Mouse (Mus musculus) spleen, adult 2 months (tissue): ENCODE results near the gene Rubcn. TPM values are rescaled to one million over a fixed set of nuclear protein-coding genes. Genes with fewer than 3 reads are reported as not detected.
"Not testable (repeated sequence)": the region's sequence is repeated elsewhere in the genome, so short reads cannot be mapped to it uniquely, and the experiment has no call there.

Experiments used
- DNase-seq, 2 experiments: peaks; one replicate each; pipeline versions ENCODE4 v3.0.0 to v3.0.0-alpha.2; 2012 to 2021; ENCODE audit warnings: low spot score in 2 of 2, low read depth in 1 of 2
- H3K27ac ChIP-seq: fragments of 200-500 bp; 2 replicates; pipeline ENCODE4 v1.5.1; 2012; ENCODE audit warnings: low read length, inconsistent platforms; ENCODE audit not compliant: insufficient read depth
- H3K27me3 ChIP-seq: fragments of 200-500 bp; 2 replicates; pipeline ENCODE4 v1.6.1; 2012; ENCODE audit warnings: mild to moderate bottlenecking, moderate library complexity, low read length, inconsistent platforms; ENCODE audit not compliant: control insufficient read depth, insufficient read depth
- H3K36me3 ChIP-seq: fragments of 200-500 bp; 2 replicates; pipeline ENCODE4 v1.6.1; 2012; ENCODE audit warnings: mild to moderate bottlenecking, low read length, inconsistent platforms; ENCODE audit not compliant: control insufficient read depth, insufficient read depth
- H3K4me1 ChIP-seq: fragments of 200-500 bp; 2 replicates; pipeline ENCODE4 v1.6.1; 2011; ENCODE audit warnings: inconsistent platforms; ENCODE audit not compliant: control insufficient read depth, insufficient read depth, insufficient read length
- H3K4me3 ChIP-seq: fragments of 200-500 bp; 2 replicates; pipeline ENCODE4 v1.5.1; 2011; ENCODE audit warnings: mild to moderate bottlenecking, inconsistent platforms; ENCODE audit not compliant: insufficient read depth, insufficient read length; ENCODE audit errors: extremely low read depth
- CTCF ChIP-seq: fragments of 200-500 bp; IDR thresholded peaks from 2 replicates; pipeline ENCODE4 v1.5.1; 2011; ENCODE audit warnings: mild to moderate bottlenecking, inconsistent platforms; ENCODE audit not compliant: insufficient read depth, insufficient read length, insufficient replicate concordance; ENCODE audit errors: extremely low read depth
- POLR2A ChIP-seq: fragments of 200-500 bp; IDR thresholded peaks from 2 replicates; pipeline ENCODE4 v1.6.1; 2011; ENCODE audit warnings: low read depth, low read length, inconsistent platforms
- WGBS: fragments of 180-500 bp; shearing (Covaris S2); methylation state at CpG from one replicate; pipeline ENCODE4 v1.1.7; 2018; 5-methylcytosine and 5-hydroxymethylcytosine counted together
- polyA plus RNA-seq: library from polyadenylated mRNA; depleted of rRNA; stranded (reverse); fragments of >200 nt; gene quantifications from 2 replicates; pipeline ENCODE4 v1.2.3, GENCODE M21; 2012

The Rubcn gene
- polyA plus RNA-seq, 1 experiment: 74.6 TPM

DNA sequence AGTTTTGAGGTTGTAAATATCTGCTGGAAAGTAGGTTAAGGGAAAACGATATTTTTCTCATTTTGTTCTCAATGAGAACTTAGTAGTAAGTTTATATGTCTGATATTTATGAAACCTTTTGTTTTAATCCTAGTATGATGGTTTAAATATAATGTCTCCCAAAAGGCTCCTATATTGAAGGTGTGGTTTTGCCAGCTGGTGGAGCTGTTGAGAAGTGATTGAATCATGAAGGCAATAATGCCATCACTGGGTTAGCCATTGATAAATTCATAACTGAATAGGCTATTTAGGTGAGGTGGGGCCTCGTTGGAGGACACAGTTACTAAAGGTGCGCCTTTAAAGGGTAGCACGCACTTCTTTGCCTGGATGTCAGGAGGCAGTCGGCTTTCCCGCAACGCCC is 4.0 kb upstream of the Rubcn start:
- Histone ChIP-seq H3K27me3 (no peaks in the 10 kb centered on the region), H3K4me1 (peaks cover 7% of the 10 kb centered on the region; the same call in 1 of the 2 replicates), H3K27ac (no peak overlapping the region), H3K36me3 (no peaks in the 10 kb centered on the region; the same call in 1 of the 2 replicates), H3K4me3 (no peak overlapping the region)
- WGBS: 90% methylated on average over 7 of the region's 7 CpGs
- peak in 1 of 2 experiments; percentile 13 for DNase-seq
- no peak for TF ChIP-seq CTCF
- TF ChIP-seq POLR2A: no peak

DNA sequence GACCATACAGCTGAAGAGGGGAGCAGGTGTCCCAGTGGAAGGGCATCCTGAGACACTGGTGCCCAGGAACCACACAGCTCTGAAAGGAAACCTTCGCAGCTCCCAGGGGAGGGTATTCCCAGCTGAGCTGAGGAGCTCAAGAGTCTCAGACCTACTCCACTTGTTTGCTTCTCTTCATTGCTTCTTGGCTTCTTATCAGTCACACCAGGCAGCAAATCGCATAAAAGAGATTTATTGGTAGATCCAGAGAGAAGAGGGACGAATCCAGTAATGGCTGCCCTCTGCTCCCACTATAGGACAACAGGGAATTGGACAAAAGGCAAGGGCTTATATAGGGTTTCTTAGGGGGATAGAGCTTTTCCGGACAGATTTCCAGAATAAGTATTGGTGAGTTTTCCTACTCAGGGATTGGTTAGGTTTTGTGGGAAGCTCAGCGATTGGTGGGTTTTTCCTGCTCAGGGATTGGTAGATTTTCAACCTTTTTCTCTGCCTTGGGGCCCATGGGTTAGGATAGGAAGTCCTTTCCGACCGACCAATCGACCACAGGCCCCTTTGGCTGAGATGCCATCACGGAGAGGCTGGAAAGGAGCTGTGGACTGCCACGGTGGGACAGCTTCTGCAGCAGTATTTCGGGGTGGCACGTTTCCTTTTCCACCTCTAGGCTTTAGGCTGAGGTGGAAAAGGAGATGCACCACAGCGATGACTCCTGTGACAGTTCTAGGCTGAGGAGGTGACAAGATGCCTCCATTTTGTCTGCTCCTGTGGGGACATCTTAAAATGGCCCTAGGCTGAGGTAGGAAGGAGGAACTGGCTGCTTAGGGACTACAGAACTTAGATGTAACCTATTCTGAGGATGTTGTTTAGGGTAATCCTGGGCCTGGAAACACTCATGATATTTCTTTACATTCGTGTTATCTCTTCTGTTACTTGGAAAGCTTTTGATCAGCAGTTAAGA is 1.7 kb upstream of the Rubcn start:
- TF ChIP-seq CTCF (no peak), POLR2A (no peak)
- no peak for DNase-seq
- H3K27me3 ChIP-seq: no peaks in the 10 kb centered on the region
- H3K4me1 ChIP-seq: peaks cover 7% of the 10 kb centered on the region; the same call in 1 of the 2 replicates
- no peak overlapping the region for H3K27ac ChIP-seq
- H3K4me3 ChIP-seq: no peak overlapping the region
- 91% methylated on average over 14 of the region's 14 CpGs for WGBS
- H3K36me3 ChIP-seq: no peaks in the 10 kb centered on the region

DNA sequence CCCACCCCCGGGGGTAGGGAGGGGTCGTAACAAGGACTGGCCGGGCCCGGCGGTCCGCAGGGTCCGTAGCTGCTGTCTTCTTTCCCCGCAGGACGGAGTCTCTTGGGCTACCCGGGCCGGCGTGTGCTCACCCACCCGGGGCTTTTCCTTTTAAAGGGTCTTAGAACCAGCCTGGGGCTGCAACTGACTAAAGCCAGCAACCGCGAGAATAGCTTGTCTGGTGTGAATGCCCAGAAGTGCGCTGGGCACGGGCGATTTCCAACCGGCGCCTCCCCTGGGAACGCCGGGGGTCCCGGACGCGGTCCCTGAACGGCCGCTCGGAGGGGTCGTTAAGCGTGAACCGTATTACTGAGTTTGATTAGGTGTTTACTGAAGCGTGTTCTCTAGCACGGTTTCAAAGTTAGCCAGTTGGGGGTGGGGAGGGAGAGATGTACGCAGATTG is 612 bp upstream of the Rubcn start:
- peaks cover 7% of the 10 kb centered on the region; the same call in 1 of the 2 replicates for H3K4me1 ChIP-seq
- H3K27ac ChIP-seq: no peak overlapping the region
- peak in 1 of 2 experiments; percentile 20 for DNase-seq
- no peaks in the 10 kb centered on the region for H3K36me3 ChIP-seq
- WGBS: under 1% methylated on average over 34 of the region's 34 CpGs
- peak overlapping the region; percentile 94 for H3K4me3 ChIP-seq
- H3K27me3 ChIP-seq: no peaks in the 10 kb centered on the region
- TF ChIP-seq POLR2A (no peak), CTCF (no peak)

DNA sequence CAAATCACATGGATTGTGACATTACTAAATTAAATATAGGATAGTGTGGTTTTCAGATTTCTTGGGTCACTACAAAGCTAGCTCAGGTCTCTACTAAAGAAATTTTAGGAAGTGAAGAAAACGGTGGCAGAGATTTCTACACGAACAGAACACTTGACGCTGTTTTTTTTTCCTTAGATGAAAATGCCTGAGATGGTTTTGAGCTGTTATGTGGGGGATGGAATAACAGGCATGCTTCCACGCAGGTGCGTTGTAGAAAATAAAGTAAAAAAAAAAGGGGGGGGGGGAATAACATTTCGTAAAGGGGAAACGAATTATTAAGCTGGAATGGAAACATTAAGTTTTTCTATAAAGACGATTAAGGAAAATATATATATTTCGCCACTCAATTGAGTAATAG is 735 bp downstream of the Rubcn start:
- WGBS: 10% methylated on average over 9 of the region's 9 CpGs
- Histone ChIP-seq H3K27ac (no peak overlapping the region), H3K4me1 (peaks cover 7% of the 10 kb centered on the region; the same call in 1 of the 2 replicates), H3K27me3 (no peaks in the 10 kb centered on the region), H3K4me3 (peak overlapping the region; percentile 94; the same call in 1 of the 2 replicates), H3K36me3 (no peaks in the 10 kb centered on the region)
- no peak for DNase-seq
- no peak for TF ChIP-seq POLR2A
- TF ChIP-seq CTCF: no peak

DNA sequence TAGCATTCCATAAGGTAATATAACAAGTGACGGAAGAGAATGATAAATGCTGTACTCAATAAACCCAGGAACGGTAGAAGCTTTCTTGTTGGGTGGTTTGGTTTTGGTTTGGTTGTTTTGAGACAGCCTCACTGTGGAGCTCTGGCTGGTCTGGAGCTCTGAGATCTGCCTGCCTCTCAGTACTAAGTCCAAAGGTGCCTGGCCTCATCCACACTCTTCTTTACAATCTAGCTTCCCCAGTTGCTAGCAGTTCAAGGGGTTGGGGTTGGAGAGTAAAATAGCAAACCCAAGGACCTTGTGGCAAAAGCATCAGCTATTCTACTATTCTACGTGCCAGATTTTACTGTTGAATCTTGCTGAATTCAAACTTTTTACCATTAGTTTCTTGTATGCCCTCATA is 1.7 kb downstream of the Rubcn start:
- Histone ChIP-seq H3K27me3 (no peaks in the 10 kb centered on the region), H3K27ac (no peak overlapping the region), H3K4me3 (no peak overlapping the region), H3K4me1 (peaks cover 7% of the 10 kb centered on the region; the same call in 1 of the 2 replicates), H3K36me3 (no peaks in the 10 kb centered on the region)
- TF ChIP-seq CTCF: no peak
- TF ChIP-seq POLR2A: no peak
- WGBS: 95% methylated on average over 3 of the region's 3 CpGs
- DNase-seq: no peak

DNA sequence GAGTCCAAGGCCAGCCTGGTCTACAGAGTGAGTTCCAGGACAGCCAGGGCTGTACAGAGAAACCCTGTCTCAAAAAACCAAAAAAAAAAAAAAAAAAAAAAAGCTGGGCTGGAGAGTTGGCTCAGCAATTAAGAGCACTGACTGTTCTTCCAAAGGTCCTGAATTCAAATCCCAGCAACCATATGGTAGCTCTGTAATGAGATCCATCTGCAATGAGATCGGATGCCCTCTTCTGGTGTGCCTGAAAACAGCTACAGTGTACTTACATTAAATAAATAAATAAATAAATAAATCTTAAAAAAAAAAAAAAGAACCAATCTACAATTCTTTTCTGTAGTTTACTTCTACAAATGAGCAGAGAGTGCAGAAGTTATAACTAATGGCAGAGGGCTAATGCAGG is 2.3 kb downstream of the Rubcn start:
- H3K27me3 ChIP-seq, H3K4me3 ChIP-seq, H3K36me3 ChIP-seq, DNase-seq, H3K27ac ChIP-seq, H3K4me1 ChIP-seq: not testable (repeated sequence)
- WGBS: 65% methylated on average over 1 of the region's 1 CpGs

DNA sequence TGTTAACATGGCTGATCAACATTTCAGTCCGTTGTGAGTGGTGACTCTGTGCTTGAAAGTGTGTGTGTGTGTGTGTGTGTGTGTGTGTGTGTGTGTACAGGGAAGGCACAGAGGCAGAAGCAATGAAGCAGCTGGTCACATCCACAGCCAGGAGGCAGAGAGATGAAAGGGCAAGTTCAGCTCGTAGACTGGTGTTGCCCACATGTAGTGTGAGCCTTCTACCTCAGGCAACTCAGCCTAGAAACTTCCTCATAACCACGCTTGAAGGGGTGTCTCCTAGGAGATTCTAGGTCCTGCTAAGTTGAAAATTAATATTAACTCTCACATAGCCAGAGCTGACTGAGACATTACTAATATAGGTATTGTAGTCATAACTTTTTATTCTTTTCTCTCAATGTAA is 4.2 kb downstream of the Rubcn start:
- Histone ChIP-seq H3K27me3 (no peaks in the 10 kb centered on the region), H3K36me3 (no peaks in the 10 kb centered on the region), H3K4me1 (no peaks in the 10 kb centered on the region; the same call in 1 of the 2 replicates), H3K27ac (peak overlapping the region; percentile 72), H3K4me3 (no peak overlapping the region; the same call in 1 of the 2 replicates)
- DNase-seq: peak in 1 of 2 experiments; percentile 25
- 38% methylated on average over 3 of the region's 3 CpGs for WGBS
- TF ChIP-seq POLR2A (no peak), CTCF (no peak)
